ENCODE assay signal across 8 mouse cellular contexts in genomic region chr1:172261477-172262078, GRCm38 (mm10). TPM values are rescaled to one million over a fixed set of nuclear protein-coding genes. Genes with fewer than 3 reads are reported as not detected.
DNase-seq lines count a peak whose midpoint lies in the region; ATAC-seq and TF ChIP-seq lines count a peak whose summit lies in the region.

TSS of gene Igsf8 (plus strand) at chr1:172261641.

- H3K36me3 ChIP-seq in lung, postnatal 0 days (ENCODE audit: insufficient read depth, low read length): no peaks in the 10 kb centered on the region
- no peaks in the 10 kb centered on the region for H3K36me3 ChIP-seq in embryonic facial prominence, embryonic 10.5 days (replicated peaks)
- H3K36me3 ChIP-seq in hindbrain, embryonic 10.5 days: no peaks in the 10 kb centered on the region
- H3K36me3 ChIP-seq in liver, embryonic 13.5 days: no peaks in the 10 kb centered on the region
- H3K36me3 ChIP-seq in stomach, embryonic 16.5 days (ENCODE audit: control insufficient read depth, insufficient read depth, low read length): no peaks in the 10 kb centered on the region

- no peak for ATAC-seq in lung, postnatal 0 days
- ATAC-seq in liver, embryonic 13.5 days (ENCODE audit: low read depth): no peak
- no peak for ATAC-seq in stomach, embryonic 16.5 days (ENCODE audit: insufficient read depth, low FRiP score)
- ATAC-seq in erythroid progenitor cell, adult 5-6 weeks (replicated peaks; ENCODE audit: low FRiP score, poor library complexity, severe bottlenecking): no peak

- 71% methylated on average over 8 of the region's 8 CpGs for WGBS in lung, postnatal 0 days
- WGBS in embryonic facial prominence, embryonic 10.5 days: 47% methylated on average over 8 of the region's 8 CpGs
- 22% methylated on average over 8 of the region's 8 CpGs for WGBS in hindbrain, embryonic 10.5 days
- WGBS in liver, embryonic 13.5 days (ENCODE audit: insufficient replicate concordance): 63% methylated on average over 8 of the region's 8 CpGs
- 63% methylated on average over 8 of the region's 8 CpGs for WGBS in stomach, embryonic 16.5 days

- no peak for TF ChIP-seq CTCF in lung, postnatal 0 days (IDR thresholded peaks at IDR 0.05)

- no peaks in the 10 kb centered on the region for H3K9me3 ChIP-seq in lung, postnatal 0 days (ENCODE audit: low read length)
- no peaks in the 10 kb centered on the region for H3K9me3 ChIP-seq in embryonic facial prominence, embryonic 10.5 days
- 0 out of 2 replicates have a peak, but pooled peaks cover 3% of the 10 kb centered on the region for H3K9me3 ChIP-seq in hindbrain, embryonic 10.5 days
- H3K9me3 ChIP-seq in liver, embryonic 13.5 days (replicated peaks): 0 out of 2 replicates have a peak, but pooled peaks cover 3% of the 10 kb centered on the region
- H3K9me3 ChIP-seq in stomach, embryonic 16.5 days (replicated peaks; ENCODE audit: control insufficient read depth, low read length): no peaks in the 10 kb centered on the region; the same call in 1 of the 2 replicates

- H3K4me2 ChIP-seq in lung, postnatal 0 days (replicated peaks; ENCODE audit: low read depth, low read length): no peak within 1 kb of the TSS
- no peak within 1 kb of the TSS for H3K4me2 ChIP-seq in liver, embryonic 13.5 days
- H3K4me2 ChIP-seq in stomach, embryonic 16.5 days (ENCODE audit: low read depth, low read length): no peak within 1 kb of the TSS

- no peaks in the 10 kb centered on the region for H3K4me1 ChIP-seq in lung, postnatal 0 days (ENCODE audit: insufficient read depth, low read depth, low read length)
- H3K4me1 ChIP-seq in embryonic facial prominence, embryonic 10.5 days: no peaks in the 10 kb centered on the region
- H3K4me1 ChIP-seq in hindbrain, embryonic 10.5 days (replicated peaks): peaks cover 24% of the 10 kb centered on the region
- no peaks in the 10 kb centered on the region for H3K4me1 ChIP-seq in liver, embryonic 13.5 days (replicated peaks)
- no peaks in the 10 kb centered on the region for H3K4me1 ChIP-seq in stomach, embryonic 16.5 days (ENCODE audit: control insufficient read depth, insufficient read depth, low read length)

- TF ChIP-seq EP300 in lung, postnatal 0 days (IDR thresholded peaks at IDR 0.05): no peak

- H3K27me3 ChIP-seq in lung, postnatal 0 days (replicated peaks; ENCODE audit: insufficient read depth, low read length): no peaks in the 10 kb centered on the region
- H3K27me3 ChIP-seq in embryonic facial prominence, embryonic 10.5 days (replicated peaks; ENCODE audit: low read depth, poor library complexity, severe bottlenecking): no peaks in the 10 kb centered on the region
- H3K27me3 ChIP-seq in hindbrain, embryonic 10.5 days (ENCODE audit: insufficient read depth, poor library complexity, severe bottlenecking): no peaks in the 10 kb centered on the region
- no peaks in the 10 kb centered on the region for H3K27me3 ChIP-seq in liver, embryonic 13.5 days
- no peaks in the 10 kb centered on the region for H3K27me3 ChIP-seq in stomach, embryonic 16.5 days (ENCODE audit: control insufficient read depth, insufficient read depth, low read length)

- no peak within 1 kb of the TSS for H3K9ac ChIP-seq in lung, postnatal 0 days (replicated peaks; ENCODE audit: low read depth)
- no peak within 1 kb of the TSS for H3K9ac ChIP-seq in liver, embryonic 13.5 days
- no peak within 1 kb of the TSS for H3K9ac ChIP-seq in stomach, embryonic 16.5 days (ENCODE audit: low read length)

- DNase-seq in lung, postnatal 0 days (ENCODE audit: low spot score): no peak
- DNase-seq in lung, postnatal 36 days: no peak
- DNase-seq in embryonic facial prominence, embryonic 10.5 days (ENCODE audit: low spot score): no peak
- DNase-seq in hindbrain, embryonic 10.5 days (ENCODE audit: low spot score): peak; percentile 39
- no peak for DNase-seq in liver, embryonic 13.5 days
- DNase-seq in thymus, postnatal 10 days (ENCODE audit: low spot score in 2 of 2): no peak

- no peak within 1 kb of the TSS for H3K27ac ChIP-seq in lung, postnatal 0 days (ENCODE audit: low read length)
- H3K27ac ChIP-seq in embryonic facial prominence, embryonic 10.5 days (replicated peaks): peak within 1 kb of the TSS; percentile 24; the same call in 1 of the 2 replicates
- peak within 1 kb of the TSS; percentile 84 for H3K27ac ChIP-seq in hindbrain, embryonic 10.5 days
- no peak within 1 kb of the TSS for H3K27ac ChIP-seq in liver, embryonic 13.5 days
- no peak within 1 kb of the TSS for H3K27ac ChIP-seq in stomach, embryonic 16.5 days (ENCODE audit: low read length)

- no peak within 1 kb of the TSS for H3K4me3 ChIP-seq in lung, postnatal 0 days (ENCODE audit: low read depth, low read length)
- H3K4me3 ChIP-seq in embryonic facial prominence, embryonic 10.5 days: no peak within 1 kb of the TSS
- peak within 1 kb of the TSS; percentile 21; the same call in 1 of the 2 replicates for H3K4me3 ChIP-seq in hindbrain, embryonic 10.5 days
- H3K4me3 ChIP-seq in liver, embryonic 13.5 days (replicated peaks): no peak within 1 kb of the TSS
- H3K4me3 ChIP-seq in stomach, embryonic 16.5 days (replicated peaks; ENCODE audit: low read length): no peak within 1 kb of the TSS

RNA-seq across cellular contexts. Expression of gene Igsf8, which starts in this region (rescaled TPM):
- 30.0 and 32.4 TPM in 2 replicates for polyA plus RNA-seq in lung, postnatal 0 days (2015; fragmentation: Nextera tagmentation; extraction: Ambion mirVana)
- polyA plus RNA-seq in embryonic facial prominence, embryonic 10.5 days (2016; fragmentation: Nextera tagmentation; extraction: Ambion mirVana): 33.7 and 39.5 TPM in 2 replicates
- polyA plus RNA-seq in hindbrain, embryonic 10.5 days (2016; fragmentation: Nextera tagmentation; extraction: Ambion mirVana): 63.5 and 142 TPM in 2 replicates
- 15.4 and 16.8 TPM in 2 replicates for polyA plus RNA-seq in liver, embryonic 13.5 days (2015; fragmentation: Nextera tagmentation; extraction: Ambion mirVana)
- polyA plus RNA-seq in stomach, embryonic 16.5 days (2015; fragmentation: Nextera tagmentation; extraction: Ambion mirVana): 27.8 and 35.0 TPM in 2 replicates
- 14.4 and 15.1 TPM in 2 replicates for total RNA-seq in erythroid progenitor cell, adult 5-6 weeks (2015; ENCODE audit: low replicate concordance)
- 3.1 and 3.3 TPM in 2 replicates for total RNA-seq in erythroid progenitor cell, adult 5-6 weeks (2017; ENCODE audit: low replicate concordance)

Comparison
In these comparisons a context has a peak if more than half of its experiments do, and no peak if none do; other contexts are left out.
1. H3K27ac ChIP-seq: peak in embryonic facial prominence, embryonic 10.5 days (single experiment) and hindbrain, embryonic 10.5 days (single experiment); none in lung, postnatal 0 days (single experiment), liver, embryonic 13.5 days (single experiment) and stomach, embryonic 16.5 days (single experiment).